Mouse (Mus musculus): ENCODE results near the gene Fam124b. TPM values are rescaled to one million over a fixed set of nuclear protein-coding genes. Genes with fewer than 3 reads are reported as not detected.

Gene Fam124b
- total RNA-seq (2023): not detected

DNA sequence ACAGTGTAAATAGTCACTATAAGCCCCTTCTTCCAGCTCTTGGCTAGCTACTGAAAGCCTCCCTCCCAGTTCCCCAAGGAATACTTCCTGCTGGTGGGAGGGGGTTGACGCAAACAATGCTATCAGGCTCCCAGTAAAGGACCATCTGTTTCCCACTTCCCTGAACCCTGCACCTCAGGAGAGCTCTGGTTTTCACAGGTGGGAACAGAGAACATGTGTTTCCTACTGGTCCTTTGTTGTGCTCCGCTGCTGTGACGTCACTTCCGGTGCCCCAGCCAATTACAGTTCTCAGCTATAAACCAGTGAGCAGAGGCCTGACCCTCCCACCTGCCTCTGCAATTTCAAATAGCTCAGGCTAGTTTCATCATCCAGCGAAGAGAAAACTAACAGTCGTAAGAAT, at the start of gene Fam124b:
Fam124b (minus strand) TSS at position 206 of the 400 bp plus-strand sequence.

Other genes with a start within 250 kb of the Fam124b start
- gene Cul3, start 122.0 kb upstream of the Fam124b start, total RNA-seq (2023): 100 to 1,000 TPM; 137 to 148 TPM
- gene Gm45261, start 243.0 kb upstream of the Fam124b start, total RNA-seq (2023): not detected